Mouse (Mus musculus) liver, embryonic 14.5 days (tissue): ENCODE data around the gene Tmem182. TPM values are rescaled to one million over a fixed set of nuclear protein-coding genes. Genes with fewer than 3 reads are reported as not detected.

Source experiments
- ATAC-seq: fragments of 200-750 bp; cut with Nextera tagmentation; 2 replicates; pipeline ENCODE4 v1.8.0; 2017; ENCODE audit warnings: moderate number of reproducible peaks, mild to moderate bottlenecking, moderate library complexity; ENCODE audit not compliant: insufficient read depth
- DNase-seq, 3 experiments: peaks; one replicate each; pipeline ENCODE4 v3.0.0-alpha.2; 2012 to 2013; ENCODE audit warnings: low read depth in 3 of 3, low spot score in 3 of 3
- H3K27ac ChIP-seq: fragments of 300-500 bp; sonication (generic); 2 replicates; pipeline ENCODE4 v1.5.1; 2014; ENCODE audit warnings: moderate library complexity, mild to moderate bottlenecking, control low read depth, inconsistent platforms
- H3K27me3 ChIP-seq: fragments of 300-500 bp; sonication (generic); 2 replicates; pipeline ENCODE4 v1.6.1; 2014; ENCODE audit warnings: mild to moderate bottlenecking, low read length, moderate library complexity; ENCODE audit not compliant: control insufficient read depth, insufficient read depth
- H3K36me3 ChIP-seq: fragments of 300-500 bp; sonication (generic); replicated peaks from 2 replicates; pipeline ENCODE4 v1.6.1; 2014; ENCODE audit warnings: low read depth; ENCODE audit not compliant: control insufficient read depth, insufficient read depth
- H3K4me1 ChIP-seq, 2 experiments: fragments of 200-500 bp in 1 of 2; fragments of 300-500 bp in 1 of 2; sonication (generic) in 1 of 2; replicated peaks; 2 replicates each; pipeline ENCODE4 v1.6.1; 2012 to 2014; ENCODE audit warnings: antibody characterized with exemption in 1 of 2, inconsistent platforms in 1 of 2, low read length in 1 of 2; ENCODE audit not compliant: control insufficient read depth in 2 of 2, insufficient read depth in 2 of 2
- H3K4me2 ChIP-seq: fragments of 300-500 bp; sonication (generic); 2 replicates; pipeline ENCODE4 v1.6.1; 2014; ENCODE audit warnings: low read depth, mild to moderate bottlenecking, control low read depth, moderate library complexity
- H3K4me3 ChIP-seq, 2 experiments: fragments of 200-500 bp in 1 of 2; fragments of 300-500 bp in 1 of 2; sonication (generic) in 1 of 2; 2 replicates each; pipeline ENCODE4 v1.5.1; 2012 to 2014; ENCODE audit warnings: low read depth in 2 of 2, low read length in 2 of 2, mild to moderate bottlenecking in 2 of 2, control low read depth in 1 of 2, inconsistent platforms in 1 of 2, moderate library complexity in 1 of 2; ENCODE audit not compliant: insufficient read depth in 1 of 2
- H3K9ac ChIP-seq: fragments of 300-500 bp; sonication (generic); replicated peaks from 2 replicates; pipeline ENCODE4 v1.6.1; 2014; ENCODE audit warnings: mild to moderate bottlenecking, control low read depth, moderate library complexity
- H3K9me3 ChIP-seq: fragments of 300-500 bp; sonication (generic); 2 replicates; pipeline ENCODE4 v1.6.1; 2016; ENCODE audit warnings: low read length, mixed read lengths; ENCODE audit not compliant: control insufficient read depth
- CTCF ChIP-seq: IDR thresholded peaks from 2 replicates; pipeline ENCODE4 v1.5.1; 2016; ENCODE audit warnings: antibody characterized with exemption, low read depth, control low read depth
- EP300 ChIP-seq: IDR thresholded peaks from 2 replicates; pipeline ENCODE4 v1.6.1; 2016; ENCODE audit warnings: antibody characterized with exemption, low read depth
- WGBS: fragments of 180-500 bp; shearing (Covaris S2); extraction: QIAGEN DNeasy Blood & Tissue Kit; methylation state at CpG from one replicate; pipeline ENCODE4 v1.1.7; 2014; ENCODE audit not compliant: insufficient replicate concordance; 5-methylcytosine and 5-hydroxymethylcytosine counted together
- polyA plus RNA-seq, 2 experiments: library from polyadenylated mRNA; depleted of rRNA in 1 of 2; stranded (reverse) in 1 of 2; unstranded in 1 of 2; fragments of >200 nt; fragmentation: Nextera tagmentation in 1 of 2; extraction: Ambion mirVana in 1 of 2; gene quantifications; 2 replicates each; pipeline versions ENCODE4 v1.2.1 to v1.2.3; 2012 to 2014

Gene Tmem182
- polyA plus RNA-seq, 2 experiments = not detected

DNA sequence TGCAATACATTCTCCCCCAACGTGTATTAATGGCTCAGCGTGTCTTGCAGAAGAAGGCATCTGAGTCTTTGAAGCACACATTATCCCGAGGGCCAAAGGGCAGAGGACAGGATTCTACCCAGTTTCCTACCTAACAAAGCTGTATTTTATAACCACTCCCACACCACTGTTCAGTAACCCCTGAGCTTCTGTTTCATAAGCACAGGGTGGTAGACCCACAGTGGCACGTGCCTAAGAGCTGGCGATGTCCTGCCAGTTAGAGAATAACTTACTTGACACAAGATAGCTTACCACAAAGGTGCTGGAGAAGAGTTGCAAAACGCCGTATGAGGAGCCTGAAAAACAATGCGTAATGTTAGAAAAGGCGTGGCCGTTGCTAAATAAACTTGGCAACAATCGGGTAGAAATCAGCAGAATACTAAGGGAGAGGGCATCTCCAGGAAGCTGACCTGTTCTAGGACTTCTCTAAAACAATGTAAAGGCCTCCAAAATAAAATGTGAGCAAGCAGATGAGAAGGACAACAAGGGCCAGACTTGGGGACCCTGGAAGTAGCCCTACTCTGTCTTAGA, 19.4 kb upstream of the Tmem182 start:
- Histone ChIP-seq H3K27ac (no peak overlapping the region), H3K27me3 (no peaks in the 10 kb centered on the region), H3K36me3 (no peaks in the 10 kb centered on the region), H3K9ac (no peak overlapping the region), H3K4me3 (no peak overlapping the region), H3K4me2 (no peak overlapping the region), H3K4me1 (peaks cover 0 to 8% of the 10 kb centered on the region in 2 experiments; a peak in 2 of 4 replicates), H3K9me3 (no peaks in the 10 kb centered on the region)
- WGBS = 73% methylated on average over 11 of the region's 11 CpGs
- ATAC-seq (no peak), DNase-seq (no peak)
- TF ChIP-seq EP300 = no peak
- TF ChIP-seq CTCF = no peak

DNA sequence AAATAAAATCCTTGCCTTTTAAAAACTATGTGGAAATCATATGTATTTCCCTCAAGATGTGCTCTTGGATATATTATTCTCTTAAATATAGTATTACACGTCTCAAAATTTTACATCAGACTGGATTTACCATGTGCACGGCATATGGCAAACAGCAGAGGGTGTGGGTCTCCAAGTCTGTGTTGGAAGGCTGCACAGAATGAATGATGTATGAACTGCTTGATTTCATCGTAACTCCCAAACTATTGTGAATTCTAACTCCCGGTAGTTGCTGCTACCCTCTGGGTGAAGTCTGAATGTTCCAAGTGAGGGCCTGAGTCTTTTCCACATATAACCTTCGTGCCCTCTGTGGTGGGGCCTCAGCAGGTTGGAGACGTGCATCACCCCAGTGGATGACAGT, 16.4 kb upstream of the Tmem182 start:
- no peaks in the 10 kb centered on the region for H3K36me3 ChIP-seq
- H3K27ac ChIP-seq = no peak overlapping the region
- 73% methylated on average over 6 of the region's 6 CpGs for WGBS
- no peak overlapping the region for H3K9ac ChIP-seq
- peaks cover 0 to 9% of the 10 kb centered on the region in 2 experiments; a peak in 2 of 4 replicates for H3K4me1 ChIP-seq
- TF ChIP-seq EP300 = no peak
- TF ChIP-seq CTCF = no peak
- ATAC-seq = no peak
- no peaks in the 10 kb centered on the region for H3K27me3 ChIP-seq
- H3K4me2 ChIP-seq = no peak overlapping the region
- no peak overlapping the region for H3K4me3 ChIP-seq
- H3K9me3 ChIP-seq = no peaks in the 10 kb centered on the region
- DNase-seq = no peak

DNA sequence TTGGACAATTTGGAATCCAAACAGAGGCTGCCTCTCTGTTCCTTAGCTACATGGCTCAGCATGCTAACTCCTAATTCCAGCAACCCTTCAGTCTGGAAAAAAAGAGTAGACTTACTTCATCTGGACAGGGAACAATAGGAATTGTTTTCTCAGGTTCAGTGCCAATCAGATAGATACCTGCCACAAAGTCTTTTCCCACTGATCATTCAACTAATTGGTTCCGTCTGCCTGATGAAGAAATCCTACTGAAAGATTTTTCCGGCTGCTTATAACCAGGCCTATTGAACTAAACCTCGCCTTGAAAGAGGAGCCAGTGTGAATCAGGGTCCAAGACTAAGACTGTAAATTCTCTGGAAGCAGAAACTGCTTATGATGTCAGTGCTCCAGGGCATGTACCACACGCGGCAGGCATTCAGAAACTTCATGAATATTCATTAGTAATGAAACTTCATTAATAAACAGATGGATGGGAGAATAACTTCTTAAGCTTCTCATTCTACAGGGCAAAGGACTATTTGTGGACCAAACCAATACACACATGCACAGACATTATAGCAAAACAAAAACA, 15.7 kb upstream of the Tmem182 start:
- WGBS = 46% methylated on average over 5 of the region's 5 CpGs
- no peaks in the 10 kb centered on the region for H3K36me3 ChIP-seq
- peaks cover 0 to 9% of the 10 kb centered on the region in 2 experiments; a peak in 2 of 4 replicates for H3K4me1 ChIP-seq
- H3K4me2 ChIP-seq = peak overlapping the region; percentile 76
- no peaks in the 10 kb centered on the region for H3K27me3 ChIP-seq
- TF ChIP-seq CTCF = no peak
- no peak for TF ChIP-seq EP300
- no peak overlapping the region for H3K27ac ChIP-seq
- ATAC-seq = no peak
- no peaks in the 10 kb centered on the region for H3K9me3 ChIP-seq
- H3K9ac ChIP-seq = peak overlapping the region; percentile 70
- no peak for DNase-seq
- H3K4me3 ChIP-seq = peak overlapping the region; percentile 73 to 91

DNA sequence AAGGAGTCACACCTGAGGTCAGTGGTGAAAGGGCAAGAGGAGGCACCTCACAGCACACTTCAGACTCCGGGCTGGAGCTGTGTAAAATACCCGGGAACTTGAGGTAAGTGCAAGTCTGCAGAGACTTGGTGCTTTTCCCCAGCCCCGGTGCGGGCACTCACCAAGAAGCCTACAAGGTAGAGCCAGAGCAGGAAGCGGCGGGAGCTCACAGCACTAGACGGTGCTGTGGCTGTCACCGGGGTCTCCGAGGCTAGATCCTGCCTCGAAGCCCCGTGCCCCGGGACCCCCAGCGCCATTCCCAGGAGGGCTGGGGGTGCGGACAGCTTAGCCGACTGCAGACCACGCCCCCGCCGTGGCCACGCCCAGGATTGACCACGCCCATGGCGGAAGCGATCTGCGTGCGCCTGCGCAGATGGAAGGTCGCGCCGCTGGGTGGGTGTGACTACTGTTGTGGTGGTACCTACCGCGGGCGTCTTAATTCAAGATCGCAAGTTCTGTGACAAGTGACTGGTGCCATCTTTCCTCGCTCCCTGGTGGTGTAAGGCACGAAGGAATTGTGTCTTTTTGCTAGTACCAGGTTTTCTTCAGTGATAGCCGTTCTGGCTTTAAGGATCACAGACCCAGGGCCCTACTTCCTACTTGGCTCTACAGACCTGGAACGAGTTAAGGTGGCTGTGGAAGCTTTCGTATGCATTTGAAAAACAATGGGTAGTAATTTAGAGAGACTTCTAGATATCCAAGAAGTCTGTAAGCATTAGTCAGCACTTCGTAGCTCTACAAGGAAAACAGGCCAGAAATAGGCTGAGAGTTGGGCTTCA, 14.9 kb upstream of the Tmem182 start, which contains the start of gene Mfsd9:
Mfsd9 (minus strand) TSS at position 364 of the 818 bp plus-strand sequence.
- Histone ChIP-seq H3K9ac (peak within 1 kb of the TSS; percentile 70), H3K4me3 (peak within 1 kb of the TSS; percentile 73 to 91), H3K9me3 (no peaks in the 10 kb centered on the region), H3K4me2 (peak within 1 kb of the TSS; percentile 76), H3K27ac (no peak within 1 kb of the TSS), H3K27me3 (no peaks in the 10 kb centered on the region), H3K4me1 (peaks cover 0 to 9% of the 10 kb centered on the region in 2 experiments; a peak in 2 of 4 replicates), H3K36me3 (no peaks in the 10 kb centered on the region)
- DNase-seq = peak; percentile 70 to 74 (median 73)
- WGBS = 5% methylated on average over 38 of the region's 38 CpGs
- ATAC-seq = peak; percentile 92
- TF ChIP-seq EP300 (no peak), CTCF (no peak)

DNA sequence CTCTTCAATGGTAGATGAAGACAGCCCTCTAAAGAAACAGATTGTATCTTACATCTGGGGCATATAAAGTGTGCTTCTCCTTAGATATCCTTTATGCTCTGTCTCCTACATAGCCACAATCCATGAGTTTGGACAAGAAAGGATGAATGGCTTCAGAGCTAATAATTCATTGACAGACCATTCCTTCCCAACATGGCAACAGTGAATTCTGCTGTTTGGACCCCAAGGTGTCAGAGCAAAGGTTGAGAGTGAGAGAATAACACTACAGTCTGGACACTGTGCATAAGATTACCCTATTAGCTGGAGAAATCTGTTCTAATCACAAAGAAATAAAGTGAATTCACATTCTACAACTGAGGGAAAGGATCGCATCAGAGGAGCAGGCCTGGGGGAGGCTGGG, 9.9 kb upstream of the Tmem182 start:
- Histone ChIP-seq H3K4me1 (peaks cover 0 to 5% of the 10 kb centered on the region in 2 experiments; a peak in 2 of 4 replicates), H3K27ac (no peak overlapping the region), H3K4me3 (no peak overlapping the region), H3K9me3 (no peaks in the 10 kb centered on the region), H3K36me3 (no peaks in the 10 kb centered on the region), H3K27me3 (no peaks in the 10 kb centered on the region), H3K4me2 (no peak overlapping the region), H3K9ac (no peak overlapping the region)
- no peak for TF ChIP-seq CTCF
- no peak for TF ChIP-seq EP300
- 85% methylated on average over 1 of the region's 1 CpGs for WGBS
- ATAC-seq (no peak), DNase-seq (no peak)
